Mouse (Mus musculus) embryonic fibroblast, embryonic 13.5 days (primary cell): ENCODE results near the gene Pknox2. TPM values are rescaled to one million over a fixed set of nuclear protein-coding genes. Genes with fewer than 3 reads are reported as not detected.

Source experiments
- H3K27ac ChIP-seq: 2 replicates; pipeline ENCODE4 v1.5.1; 2012; ENCODE audit warnings: low read length, control low read depth, inconsistent platforms; ENCODE audit not compliant: insufficient read depth
- H3K4me1 ChIP-seq: 2 replicates; pipeline ENCODE4 v1.6.1; 2011; ENCODE audit warnings: low read length; ENCODE audit not compliant: control insufficient read depth, insufficient read depth
- H3K4me3 ChIP-seq: 2 replicates; pipeline ENCODE4 v1.5.1; 2011; ENCODE audit warnings: mild to moderate bottlenecking, control low read depth, low read length; ENCODE audit not compliant: insufficient read depth
- CTCF ChIP-seq: IDR thresholded peaks from 2 replicates; pipeline ENCODE4 v1.5.1; 2011; ENCODE audit warnings: mild to moderate bottlenecking, control low read depth, low read length, moderate library complexity, borderline replicate concordance; ENCODE audit not compliant: insufficient read depth
- POLR2A ChIP-seq: IDR thresholded peaks from 2 replicates; pipeline ENCODE4 v1.6.1; 2011; ENCODE audit warnings: low read depth, mild to moderate bottlenecking, control low read depth, low read length, moderate library complexity
- polyA plus RNA-seq: library from polyadenylated mRNA; stranded (reverse); fragments of >200 nt; gene quantifications from 2 replicates; pipeline ENCODE4 v1.2.4, GENCODE M21; 2011; ENCODE audit warnings: low read depth; ENCODE audit not compliant: missing spikeins, insufficient read length

Pknox2 gene
- polyA plus RNA-seq, 1 experiment, result 23.7 TPM

DNA sequence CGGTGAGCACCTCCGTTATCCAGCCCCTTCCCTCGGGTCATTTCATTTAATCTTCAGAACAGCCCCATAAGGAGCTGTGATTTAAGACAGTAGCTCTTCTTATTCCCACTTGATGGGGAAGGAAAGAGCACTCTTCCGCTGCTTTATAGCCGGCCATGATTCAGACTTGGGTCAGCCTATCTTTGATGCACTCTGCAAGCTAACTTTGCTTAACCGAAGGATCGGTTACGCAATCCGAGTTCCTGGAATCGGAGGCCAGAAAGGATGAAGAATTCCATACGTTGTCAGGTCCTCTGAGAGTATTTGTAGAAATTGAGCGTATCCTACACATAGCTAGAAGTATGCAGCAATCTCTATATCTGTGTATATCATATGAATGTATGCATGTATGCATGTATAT is 109.8 kb downstream of the Pknox2 start:
- peak overlapping the region; percentile 72 for H3K27ac ChIP-seq
- H3K4me1 ChIP-seq, result peaks cover 4% of the 10 kb centered on the region; the same call in 1 of the 2 replicates
- no peak for TF ChIP-seq POLR2A
- no peak for TF ChIP-seq CTCF

DNA sequence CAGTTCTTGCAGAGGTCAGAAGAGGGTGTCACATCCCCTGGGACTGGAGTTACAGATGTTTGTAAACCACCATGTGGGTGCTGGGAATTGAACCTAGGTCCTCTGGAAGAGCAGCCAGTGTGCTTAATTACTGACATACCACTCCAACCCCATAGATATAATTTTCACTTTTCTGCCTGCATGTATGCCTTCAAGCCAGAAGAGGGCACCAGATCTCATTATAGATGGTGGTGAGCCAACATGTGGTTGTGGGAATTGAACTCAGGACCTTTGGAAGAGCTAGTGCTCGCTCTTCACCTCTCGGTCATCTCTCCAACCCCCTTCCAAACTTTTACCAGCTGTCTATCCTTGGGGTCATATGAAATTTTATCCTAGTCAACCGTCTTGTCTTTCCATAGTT is 112.0 kb downstream of the Pknox2 start:
- peaks cover 4% of the 10 kb centered on the region; the same call in 1 of the 2 replicates for H3K4me1 ChIP-seq
- TF ChIP-seq POLR2A (no peak), CTCF (no peak)
- H3K4me3 ChIP-seq, result no peak overlapping the region
- H3K27ac ChIP-seq, result no peak overlapping the region

More for the DNA sequence above, 109.8 kb downstream of the Pknox2 start:
- no peak overlapping the region for H3K4me3 ChIP-seq

DNA sequence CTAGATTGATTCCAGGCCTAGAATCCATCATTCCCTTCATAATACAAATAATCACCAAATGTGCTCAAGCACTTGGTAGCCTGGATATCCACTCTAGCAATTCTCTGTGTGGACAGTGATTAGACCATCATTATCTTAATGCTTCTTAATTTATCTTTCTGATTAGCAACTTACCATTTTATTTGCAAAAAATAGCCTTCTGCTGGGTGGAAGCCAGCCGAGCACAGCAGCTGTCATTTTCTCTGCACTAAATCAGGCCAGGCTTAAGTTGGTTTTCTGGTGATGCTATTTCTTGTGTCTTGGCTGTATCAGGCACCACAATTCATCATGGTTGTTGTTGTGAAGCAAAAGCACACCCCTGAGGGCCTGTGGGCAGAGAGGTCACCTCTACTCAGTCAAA is 112.9 kb downstream of the Pknox2 start:
- Histone ChIP-seq H3K4me3 (no peak overlapping the region), H3K4me1 (peaks cover 4% of the 10 kb centered on the region; the same call in 1 of the 2 replicates), H3K27ac (no peak overlapping the region)
- no peak for TF ChIP-seq POLR2A
- no peak for TF ChIP-seq CTCF

DNA sequence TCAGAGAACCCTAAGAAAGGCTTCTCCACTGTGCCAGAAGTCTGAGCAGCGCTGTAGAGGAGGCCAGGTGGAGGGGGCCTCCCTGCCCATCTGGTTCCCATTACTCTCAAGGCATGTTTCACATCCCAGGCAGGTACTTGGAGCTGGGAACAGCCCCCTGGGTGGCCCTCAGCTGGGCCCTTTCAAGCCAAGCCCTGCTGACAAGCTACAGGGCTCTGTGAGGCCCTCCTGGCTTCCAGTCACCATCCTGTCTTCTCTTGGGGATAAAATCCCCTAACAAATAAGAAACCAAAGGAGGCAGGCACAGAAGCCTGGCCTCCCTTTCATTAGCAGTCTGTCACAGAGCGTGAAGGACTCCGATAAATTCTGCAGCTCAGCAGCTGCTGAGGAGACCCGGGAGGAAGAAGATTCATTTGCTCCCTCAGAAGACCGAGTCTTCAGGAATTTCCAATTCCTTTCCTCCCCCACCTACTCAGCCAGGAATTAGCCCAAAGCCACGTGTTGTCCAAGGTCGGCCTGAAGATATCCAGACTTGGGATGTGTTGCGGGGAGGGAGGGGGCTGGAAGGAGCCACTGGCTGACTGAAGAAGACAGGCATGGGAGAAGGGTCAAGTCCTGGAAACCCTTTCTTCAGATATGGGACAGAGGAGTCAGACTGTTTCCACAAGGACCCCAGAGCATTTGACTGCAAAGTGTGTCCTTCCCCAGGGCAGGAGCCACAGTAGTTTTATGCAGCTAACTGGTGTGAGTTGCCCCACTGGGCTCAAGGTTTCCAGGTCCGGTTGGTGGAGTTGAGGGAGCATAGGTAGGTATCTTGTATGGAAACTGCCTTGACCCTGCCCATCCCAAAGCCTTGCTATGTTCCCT is 116.6 kb downstream of the Pknox2 start:
- no peak for TF ChIP-seq POLR2A
- no peak for TF ChIP-seq CTCF
- no peaks in the 10 kb centered on the region for H3K4me1 ChIP-seq
- H3K4me3 ChIP-seq, result no peak overlapping the region
- no peak overlapping the region for H3K27ac ChIP-seq

DNA sequence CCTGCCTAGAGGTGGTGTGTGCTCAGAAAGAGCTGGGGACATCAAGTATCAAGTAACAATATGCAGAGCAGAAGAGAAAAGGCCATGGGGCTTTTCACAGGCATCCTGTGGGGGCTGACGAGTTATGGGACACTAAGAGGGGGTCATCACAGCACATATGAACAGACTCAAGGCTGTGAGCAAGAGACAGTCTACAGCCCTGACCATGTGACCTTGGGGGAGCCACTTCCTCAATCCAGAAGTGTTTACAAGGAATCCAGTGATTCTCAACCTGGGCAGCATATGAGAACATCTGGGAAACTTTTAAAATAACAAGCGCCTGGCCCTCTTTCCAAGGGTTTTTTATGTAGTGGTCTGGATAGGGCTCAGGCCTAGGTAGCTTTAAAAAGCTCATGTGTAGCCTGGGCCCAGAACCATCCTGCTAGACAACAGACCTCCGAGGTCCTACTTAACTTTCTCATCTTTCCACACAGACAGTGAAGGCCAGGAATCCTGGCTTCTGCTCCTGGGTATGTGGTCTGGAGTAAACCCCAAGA is 117.3 kb downstream of the Pknox2 start:
- Histone ChIP-seq H3K4me1 (no peaks in the 10 kb centered on the region), H3K27ac (no peak overlapping the region), H3K4me3 (no peak overlapping the region)
- TF ChIP-seq CTCF (no peak), POLR2A (no peak)

DNA sequence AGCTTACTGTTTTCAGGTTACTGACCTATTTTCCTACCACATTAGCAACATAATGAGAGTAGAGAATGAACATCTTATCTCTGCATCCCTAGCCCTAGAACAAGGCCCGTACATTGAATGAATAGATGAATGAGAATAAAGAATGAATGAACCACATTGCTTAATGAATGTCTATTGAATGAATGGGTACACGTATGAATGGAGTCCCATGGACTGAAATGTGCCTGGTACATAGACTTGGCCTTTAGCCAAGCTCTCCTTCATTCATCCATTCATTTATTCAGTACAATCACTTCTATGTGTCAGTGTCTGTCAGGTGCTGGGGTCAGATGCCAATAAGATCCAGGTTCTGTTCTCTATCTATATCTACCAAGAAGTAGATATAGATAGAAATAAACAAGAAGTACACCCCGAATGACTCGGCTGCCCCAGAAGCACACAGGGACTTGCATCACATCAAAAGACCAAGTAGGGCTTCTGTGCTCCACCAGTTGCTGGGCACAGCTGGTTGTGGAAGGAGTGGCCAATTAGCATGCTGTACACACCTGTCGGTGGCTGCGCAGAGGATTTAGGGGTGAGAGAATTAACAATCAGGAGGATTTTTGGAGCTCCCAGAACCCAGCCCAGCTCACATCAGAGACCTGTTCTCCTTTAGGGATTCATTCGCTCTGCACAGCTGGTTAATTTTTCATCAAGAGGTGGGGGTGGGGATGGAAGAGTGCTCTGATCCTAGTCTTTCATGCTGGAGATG is 119.2 kb downstream of the Pknox2 start:
- Histone ChIP-seq H3K4me3 (no peak overlapping the region), H3K4me1 (no peaks in the 10 kb centered on the region), H3K27ac (no peak overlapping the region)
- TF ChIP-seq CTCF, result no peak
- no peak for TF ChIP-seq POLR2A

DNA sequence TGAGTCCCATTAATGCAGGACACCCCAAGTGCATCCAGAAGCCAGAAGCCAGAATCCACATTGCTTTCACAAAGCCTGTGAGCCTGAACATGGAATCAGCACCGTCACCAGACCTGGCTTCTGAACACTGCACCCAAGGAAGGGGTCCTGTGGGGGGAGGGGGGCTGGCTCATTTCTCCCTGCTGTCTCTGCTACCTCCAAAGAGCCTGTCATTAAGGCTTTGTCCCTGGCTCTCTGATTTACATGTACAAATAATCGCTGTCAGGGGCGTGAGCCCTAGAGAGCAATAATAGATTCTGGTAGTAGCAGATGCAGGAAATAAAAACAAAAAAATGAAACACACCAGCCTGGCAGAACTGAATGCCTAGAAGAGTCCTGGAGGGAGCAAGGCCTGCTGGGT is 121.3 kb downstream of the Pknox2 start:
- Histone ChIP-seq H3K4me3 (no peak overlapping the region), H3K27ac (no peak overlapping the region), H3K4me1 (no peaks in the 10 kb centered on the region)
- TF ChIP-seq POLR2A (no peak), CTCF (no peak)

GRCm38 (mm10) chr9:37021586-37022230 is 125.5 kb downstream of the Pknox2 start:
- no peaks in the 10 kb centered on the region for H3K4me1 ChIP-seq
- H3K27ac ChIP-seq, result no peak overlapping the region
- no peak overlapping the region for H3K4me3 ChIP-seq
- TF ChIP-seq CTCF, result no peak
- no peak for TF ChIP-seq POLR2A

- H3K4me3 ChIP-seq, result no peak overlapping the region
- H3K4me1 ChIP-seq, result no peaks in the 10 kb centered on the region
- no peak for TF ChIP-seq CTCF
- no peak for TF ChIP-seq POLR2A
- no peak overlapping the region for H3K27ac ChIP-seq
Measured at GRCm38 (mm10) chr9:37018154-37018553, 129.1 kb downstream of the Pknox2 start.

DNA sequence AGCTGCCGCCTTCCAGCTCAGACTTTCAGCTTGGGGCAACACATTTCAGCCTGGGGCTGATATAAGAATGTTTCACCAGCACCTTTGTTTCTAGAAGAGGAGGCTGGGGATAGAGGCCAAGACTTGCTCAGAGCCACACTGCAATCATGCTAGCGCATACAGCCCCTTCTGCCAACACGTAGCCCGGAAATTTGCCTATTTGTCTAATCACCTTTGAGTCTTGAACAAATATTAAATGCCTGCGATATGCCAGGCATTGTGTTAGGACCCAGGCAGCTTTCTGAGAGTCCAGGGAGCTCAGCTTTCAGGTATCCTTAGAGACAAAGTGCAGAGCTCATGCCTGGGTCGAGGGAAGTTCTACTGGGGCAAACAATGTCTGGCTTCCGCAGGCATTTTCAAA is 130.0 kb downstream of the Pknox2 start:
- H3K4me3 ChIP-seq, result no peak overlapping the region
- H3K27ac ChIP-seq, result no peak overlapping the region
- TF ChIP-seq POLR2A (no peak), CTCF (no peak)
- no peaks in the 10 kb centered on the region for H3K4me1 ChIP-seq
